Mouse (Mus musculus): ENCODE data around the gene Zfp473. TPM values are rescaled to one million over a fixed set of nuclear protein-coding genes. Genes with fewer than 3 reads are reported as not detected.
A peak's percentile ranks its signal among the peaks of the same experiment; 100 is the strongest.

The Zfp473 gene
- polyA plus RNA-seq, 1 experiment from 2014 or later = 0.94 TPM

- Histone ChIP-seq H3K4me1 (replicated peaks) (peaks cover 46% of the 10 kb centered on the region), H3K4me2 (peak within 1 kb of the TSS; percentile 89), H3K9ac (peak within 1 kb of the TSS; percentile 82), H3K27ac (replicated peaks) (peak within 1 kb of the TSS; percentile 99), H3K9me3 (replicated peaks) (no peaks in the 10 kb centered on the region), H3K4me3 (replicated peaks) (peak within 1 kb of the TSS; percentile 84), H3K27me3 (peaks cover 11% of the 10 kb centered on the region), H3K36me3 (replicated peaks) (peaks cover 15% of the 10 kb centered on the region)
- WGBS (ENCODE audit: insufficient replicate concordance) = under 1% methylated on average over 44 of the region's 44 CpGs
- ATAC-seq (ENCODE audit: insufficient read depth) = peak; percentile 100
Observed at GRCm38 (mm10) chr7:44748101-44749044, 2.5 kb downstream of the Zfp473 start, which contains the start of gene Vrk3. TSS of gene Vrk3 (plus strand) at chr7:44748413.

- 62% methylated on average over 4 of the region's 4 CpGs for WGBS (ENCODE audit: insufficient replicate concordance)
- no peak for ATAC-seq (ENCODE audit: insufficient read depth)
Observed at GRCm38 (mm10) chr7:44747115-44747514, 3.7 kb downstream of the Zfp473 start.

GRCm38 (mm10) chr7:44745076-44745475 is 5.8 kb downstream of the Zfp473 start:
- 0 out of 2 replicates have a peak overlapping the region, but pooled peaks have one; percentile 23 for H3K9ac ChIP-seq
- ATAC-seq (ENCODE audit: insufficient read depth) = no peak
- peak overlapping the region; percentile 42 for H3K4me3 ChIP-seq (replicated peaks)
- H3K4me2 ChIP-seq = peak overlapping the region; percentile 76
- 1% methylated on average over 18 of the region's 18 CpGs for WGBS (ENCODE audit: insufficient replicate concordance)
- peaks cover 11% of the 10 kb centered on the region for H3K27me3 ChIP-seq
- no peaks in the 10 kb centered on the region; the same call in 1 of the 2 replicates for H3K36me3 ChIP-seq (replicated peaks)
- H3K27ac ChIP-seq (replicated peaks) = no peak overlapping the region
- H3K4me1 ChIP-seq (replicated peaks) = peaks cover 41% of the 10 kb centered on the region
- no peaks in the 10 kb centered on the region for H3K9me3 ChIP-seq (replicated peaks)

More at GRCm38 (mm10) chr7:44747115-44747514, 3.7 kb downstream of the Zfp473 start:
- peak overlapping the region; percentile 84 for H3K4me3 ChIP-seq (replicated peaks)
- H3K9ac ChIP-seq = peak overlapping the region; percentile 62
- peaks cover 11% of the 10 kb centered on the region for H3K27me3 ChIP-seq
- H3K4me1 ChIP-seq (replicated peaks) = peaks cover 46% of the 10 kb centered on the region
- H3K4me2 ChIP-seq = peak overlapping the region; percentile 89
- no peaks in the 10 kb centered on the region for H3K9me3 ChIP-seq (replicated peaks)
- H3K27ac ChIP-seq (replicated peaks) = no peak overlapping the region
- H3K36me3 ChIP-seq (replicated peaks) = peaks cover 3% of the 10 kb centered on the region

- WGBS (ENCODE audit: insufficient replicate concordance) = 63% methylated on average over 9 of the region's 9 CpGs
- ATAC-seq (ENCODE audit: insufficient read depth) = no peak
- H3K27me3 ChIP-seq = peaks cover 11% of the 10 kb centered on the region
- H3K9ac ChIP-seq = no peak overlapping the region
- H3K27ac ChIP-seq (replicated peaks) = no peak overlapping the region
- H3K4me1 ChIP-seq (replicated peaks) = peaks cover 34% of the 10 kb centered on the region
- H3K4me2 ChIP-seq = peak overlapping the region; percentile 76; the same call in 1 of the 2 replicates
- no peaks in the 10 kb centered on the region for H3K9me3 ChIP-seq (replicated peaks)
- no peak overlapping the region for H3K4me3 ChIP-seq (replicated peaks)
- no peaks in the 10 kb centered on the region; the same call in 1 of the 2 replicates for H3K36me3 ChIP-seq (replicated peaks)
Observed at GRCm38 (mm10) chr7:44744270-44744669, 6.6 kb downstream of the Zfp473 start.

GRCm38 (mm10) chr7:44741361-44741760 is 9.5 kb downstream of the Zfp473 start:
- peaks cover 15% of the 10 kb centered on the region for H3K4me1 ChIP-seq (replicated peaks)
- no peak for ATAC-seq (ENCODE audit: insufficient read depth)
- H3K36me3 ChIP-seq (replicated peaks) = no peaks in the 10 kb centered on the region; the same call in 1 of the 2 replicates
- H3K27ac ChIP-seq (replicated peaks) = no peak overlapping the region
- no peak overlapping the region for H3K4me2 ChIP-seq
- H3K9me3 ChIP-seq (replicated peaks) = no peaks in the 10 kb centered on the region
- no peak overlapping the region for H3K4me3 ChIP-seq (replicated peaks)
- WGBS (ENCODE audit: insufficient replicate concordance) = 56% methylated on average over 8 of the region's 8 CpGs
- H3K27me3 ChIP-seq = peaks cover 11% of the 10 kb centered on the region
- H3K9ac ChIP-seq = no peak overlapping the region

- Histone ChIP-seq H3K9me3 (replicated peaks) (no peaks in the 10 kb centered on the region), H3K36me3 (replicated peaks) (0 out of 2 replicates have a peak, but pooled peaks cover 3% of the 10 kb centered on the region), H3K4me1 (replicated peaks) (no peaks in the 10 kb centered on the region), H3K9ac (no peak overlapping the region), H3K4me2 (no peak overlapping the region), H3K4me3 (replicated peaks) (no peak overlapping the region), H3K27ac (replicated peaks) (no peak overlapping the region), H3K27me3 (no peaks in the 10 kb centered on the region)
- ATAC-seq (ENCODE audit: insufficient read depth) = no peak
- 78% methylated on average over 9 of the region's 9 CpGs for WGBS (ENCODE audit: insufficient replicate concordance)
Observed at GRCm38 (mm10) chr7:44733723-44734122, 17.1 kb downstream of the Zfp473 start.

- Histone ChIP-seq H3K9ac (no peak overlapping the region), H3K4me1 (replicated peaks) (no peaks in the 10 kb centered on the region), H3K4me3 (replicated peaks) (no peak overlapping the region), H3K9me3 (replicated peaks) (no peaks in the 10 kb centered on the region), H3K36me3 (replicated peaks) (no peaks in the 10 kb centered on the region), H3K4me2 (no peak overlapping the region), H3K27me3 (no peaks in the 10 kb centered on the region), H3K27ac (replicated peaks) (no peak overlapping the region)
- no peak for ATAC-seq (ENCODE audit: insufficient read depth)
- 64% methylated on average over 11 of the region's 11 CpGs for WGBS (ENCODE audit: insufficient replicate concordance)
Observed at GRCm38 (mm10) chr7:44728082-44728975, 22.5 kb downstream of the Zfp473 start.

GRCm38 (mm10) chr7:44727151-44727550 is 23.7 kb downstream of the Zfp473 start:
- no peaks in the 10 kb centered on the region for H3K36me3 ChIP-seq (replicated peaks)
- no peak for ATAC-seq (ENCODE audit: insufficient read depth)
- H3K27ac ChIP-seq (replicated peaks) = no peak overlapping the region
- H3K4me1 ChIP-seq (replicated peaks) = no peaks in the 10 kb centered on the region
- H3K4me2 ChIP-seq = no peak overlapping the region
- no peak overlapping the region for H3K4me3 ChIP-seq (replicated peaks)
- 57% methylated on average over 5 of the region's 5 CpGs for WGBS (ENCODE audit: insufficient replicate concordance)
- no peaks in the 10 kb centered on the region for H3K27me3 ChIP-seq
- no peaks in the 10 kb centered on the region for H3K9me3 ChIP-seq (replicated peaks)
- no peak overlapping the region for H3K9ac ChIP-seq

GRCm38 (mm10) chr7:44726343-44726742 is 24.5 kb downstream of the Zfp473 start:
- Histone ChIP-seq H3K4me3 (replicated peaks) (no peak overlapping the region), H3K4me1 (replicated peaks) (no peaks in the 10 kb centered on the region), H3K9me3 (replicated peaks) (no peaks in the 10 kb centered on the region), H3K9ac (no peak overlapping the region), H3K4me2 (no peak overlapping the region), H3K36me3 (replicated peaks) (no peaks in the 10 kb centered on the region), H3K27ac (replicated peaks) (no peak overlapping the region), H3K27me3 (no peaks in the 10 kb centered on the region)
- no peak for ATAC-seq (ENCODE audit: insufficient read depth)
- 53% methylated on average over 6 of the region's 6 CpGs for WGBS (ENCODE audit: insufficient replicate concordance)

GRCm38 (mm10) chr7:44724316-44724715 is 26.5 kb downstream of the Zfp473 start:
- no peaks in the 10 kb centered on the region for H3K4me1 ChIP-seq (replicated peaks)
- H3K9ac ChIP-seq = no peak overlapping the region
- 11% methylated on average over 7 of the region's 7 CpGs for WGBS (ENCODE audit: insufficient replicate concordance)
- no peak overlapping the region for H3K4me3 ChIP-seq (replicated peaks)
- no peaks in the 10 kb centered on the region for H3K9me3 ChIP-seq (replicated peaks)
- H3K27ac ChIP-seq (replicated peaks) = no peak overlapping the region
- H3K27me3 ChIP-seq = no peaks in the 10 kb centered on the region
- H3K4me2 ChIP-seq = no peak overlapping the region
- H3K36me3 ChIP-seq (replicated peaks) = no peaks in the 10 kb centered on the region
- no peak for ATAC-seq (ENCODE audit: insufficient read depth)

GRCm38 (mm10) chr7:44722058-44722457 is 28.8 kb downstream of the Zfp473 start:
- H3K4me2 ChIP-seq = no peak overlapping the region
- H3K27me3 ChIP-seq = no peaks in the 10 kb centered on the region
- no peaks in the 10 kb centered on the region for H3K36me3 ChIP-seq (replicated peaks)
- no peak for ATAC-seq (ENCODE audit: insufficient read depth)
- no peaks in the 10 kb centered on the region for H3K9me3 ChIP-seq (replicated peaks)
- no peak overlapping the region for H3K27ac ChIP-seq (replicated peaks)
- 63% methylated on average over 5 of the region's 5 CpGs for WGBS (ENCODE audit: insufficient replicate concordance)
- no peaks in the 10 kb centered on the region for H3K4me1 ChIP-seq (replicated peaks)
- no peak overlapping the region for H3K9ac ChIP-seq
- H3K4me3 ChIP-seq (replicated peaks) = no peak overlapping the region

Data from liver, embryonic 15.5 days (tissue).